Mouse (Mus musculus) olfactory bulb, adult 2 months (tissue): Measurements from ENCODE around the gene Mrpl21. TPM values are rescaled to one million over a fixed set of nuclear protein-coding genes. Genes with fewer than 3 reads are reported as not detected.

Experiments used
- H3K27ac ChIP-seq: fragments of 200-500 bp; 2 replicates; pipeline ENCODE4 v1.5.1; 2012; ENCODE audit warnings: low read depth, low read length; ENCODE audit not compliant: insufficient read depth
- H3K4me1 ChIP-seq: fragments of 200-500 bp; 2 replicates; pipeline ENCODE4 v1.6.1; 2012; ENCODE audit warnings: low read length; ENCODE audit not compliant: control insufficient read depth, insufficient read depth
- H3K4me3 ChIP-seq: fragments of 200-500 bp; 2 replicates; pipeline ENCODE4 v1.5.1; 2012; ENCODE audit warnings: mild to moderate bottlenecking, low read depth, low read length, moderate library complexity; ENCODE audit not compliant: insufficient read depth
- CTCF ChIP-seq: fragments of 200-500 bp; IDR thresholded peaks from 2 replicates; pipeline ENCODE4 v1.5.1; 2012; ENCODE audit warnings: low read depth, mild to moderate bottlenecking, low read length, moderate library complexity; ENCODE audit not compliant: insufficient read depth
- POLR2A ChIP-seq: fragments of 200-500 bp; IDR thresholded peaks from 2 replicates; pipeline ENCODE4 v1.6.1; 2012; ENCODE audit warnings: mild to moderate bottlenecking, low read depth, low read length, moderate library complexity; ENCODE audit not compliant: insufficient read depth
- WGBS: fragments of 180-500 bp; shearing (Covaris S2); methylation state at CpG from one replicate; pipeline ENCODE4 v1.1.7; 2018; 5-methylcytosine and 5-hydroxymethylcytosine counted together
- polyA plus RNA-seq: library from polyadenylated mRNA; stranded (reverse); fragments of >200 nt; gene quantifications from 2 replicates; pipeline ENCODE4 v1.2.4, GENCODE M21; 2012; ENCODE audit warnings: low replicate concordance; ENCODE audit not compliant: missing spikeins, insufficient read depth, insufficient read length

The Mrpl21 gene
- polyA plus RNA-seq, 1 experiment = not detected

- Histone ChIP-seq H3K27ac (peak overlapping the region; percentile 27; the same call in 1 of the 2 replicates), H3K4me3 (peak overlapping the region; percentile 55), H3K4me1 (peaks cover 31% of the 10 kb centered on the region)
- TF ChIP-seq CTCF (no peak), POLR2A (peak; percentile 29; the same call in 1 of the 2 replicates)
- WGBS = under 1% methylated on average over 47 of the region's 47 CpGs
These were observed 40.5 kb downstream of the Mrpl21 start for GRCm38 (mm10) chr19:3323201-3323621.

GRCm38 (mm10) chr19:3323753-3324270 is 41.1 kb downstream of the Mrpl21 start:
- 0 out of 2 replicates have a peak overlapping the region, but pooled peaks have one; percentile 37 for H3K27ac ChIP-seq
- under 1% methylated on average over 34 of the region's 34 CpGs for WGBS

GRCm38 (mm10) chr19:3324271-3324811 is 41.6 kb downstream of the Mrpl21 start:
- TF ChIP-seq CTCF (no peak), POLR2A (no peak)
- Histone ChIP-seq H3K4me3 (peak overlapping the region; percentile 55), H3K27ac (0 out of 2 replicates have a peak overlapping the region, but pooled peaks have one; percentile 37), H3K4me1 (peaks cover 31% of the 10 kb centered on the region)
- WGBS = 5% methylated on average over 17 of the region's 17 CpGs

More at GRCm38 (mm10) chr19:3323753-3324270, 41.1 kb downstream of the Mrpl21 start:
- peaks cover 31% of the 10 kb centered on the region for H3K4me1 ChIP-seq
- TF ChIP-seq POLR2A (no peak), CTCF (no peak)
- peak overlapping the region; percentile 55 for H3K4me3 ChIP-seq

GRCm38 (mm10) chr19:3324931-3325711 is 42.4 kb downstream of the Mrpl21 start:
- Histone ChIP-seq H3K4me1 (peaks cover 31% of the 10 kb centered on the region), H3K4me3 (peak overlapping the region; percentile 56), H3K27ac (peak overlapping the region; percentile 78)
- WGBS = 2% methylated on average over 59 of the region's 59 CpGs
- TF ChIP-seq CTCF (no peak), POLR2A (peak; percentile 20; the same call in 1 of the 2 replicates)

- TF ChIP-seq POLR2A (no peak), CTCF (no peak)
- 26% methylated on average over 15 of the region's 15 CpGs for WGBS
- peak overlapping the region; percentile 50 for H3K27ac ChIP-seq
- H3K4me3 ChIP-seq = no peak overlapping the region
- H3K4me1 ChIP-seq = peaks cover 31% of the 10 kb centered on the region
These were observed 43.2 kb downstream of the Mrpl21 start for GRCm38 (mm10) chr19:3325771-3326478.

- WGBS = 67% methylated on average over 12 of the region's 12 CpGs
- H3K4me1 ChIP-seq = peaks cover 29% of the 10 kb centered on the region
- no peak overlapping the region for H3K27ac ChIP-seq
- TF ChIP-seq CTCF = no peak
- no peak for TF ChIP-seq POLR2A
- H3K4me3 ChIP-seq = no peak overlapping the region
These were observed 43.9 kb downstream of the Mrpl21 start for GRCm38 (mm10) chr19:3326479-3327047.

- Histone ChIP-seq H3K4me3 (no peak overlapping the region), H3K27ac (no peak overlapping the region), H3K4me1 (peaks cover 13% of the 10 kb centered on the region; the same call in 1 of the 2 replicates)
- TF ChIP-seq CTCF (no peak), POLR2A (no peak)
- WGBS = 71% methylated on average over 6 of the region's 6 CpGs
These were observed 50.5 kb downstream of the Mrpl21 start for GRCm38 (mm10) chr19:3333247-3333646.

GRCm38 (mm10) chr19:3333694-3334515 is 51.2 kb downstream of the Mrpl21 start:
- TF ChIP-seq CTCF (no peak), POLR2A (no peak)
- Histone ChIP-seq H3K4me3 (no peak overlapping the region), H3K4me1 (peaks cover 13% of the 10 kb centered on the region; the same call in 1 of the 2 replicates), H3K27ac (no peak overlapping the region)
- 67% methylated on average over 17 of the region's 17 CpGs for WGBS

GRCm38 (mm10) chr19:3334550-3334949 is 51.8 kb downstream of the Mrpl21 start:
- H3K27ac ChIP-seq = no peak overlapping the region
- H3K4me3 ChIP-seq = no peak overlapping the region
- peaks cover 17% of the 10 kb centered on the region; the same call in 1 of the 2 replicates for H3K4me1 ChIP-seq
- 93% methylated on average over 4 of the region's 4 CpGs for WGBS
- TF ChIP-seq POLR2A = no peak
- no peak for TF ChIP-seq CTCF
